Mouse (Mus musculus) CH12.LX (cell line): ENCODE measurements around the gene Pde4d.

Experiments
- CTCF ChIP-seq, 2 experiments: IDR thresholded peaks in 1 of 2; conservative IDR thresholded peaks in 1 of 2; 2 replicates each; pipeline ENCODE4 v1.5.1; 2011 to 2012; ENCODE audit warnings: low read depth in 2 of 2, low read length in 2 of 2, improper control_type of control experiment in 1 of 2, inconsistent platforms in 1 of 2, mild to moderate bottlenecking in 1 of 2, moderate library complexity in 1 of 2
- EP300 ChIP-seq: IDR thresholded peaks from 2 replicates; pipeline ENCODE4 v1.6.1; 2011; ENCODE audit warnings: low read length, improper control_type of control experiment
- HCFC1 ChIP-seq: IDR thresholded peaks from 2 replicates; pipeline ENCODE4 v1.6.1; 2012; ENCODE audit warnings: low read depth, mild to moderate bottlenecking, inconsistent platforms, low read length, improper control_type of control experiment
- POLR2AphosphoS2 ChIP-seq: IDR thresholded peaks from 2 replicates; pipeline ENCODE4 v1.6.1; 2011; ENCODE audit warnings: low read depth, low read length, improper control_type of control experiment
- ZNF384 ChIP-seq: IDR thresholded peaks from 2 replicates; pipeline ENCODE4 v1.6.1; 2012; ENCODE audit warnings: low read depth, low read length, improper control_type of control experiment, inconsistent platforms

DNA sequence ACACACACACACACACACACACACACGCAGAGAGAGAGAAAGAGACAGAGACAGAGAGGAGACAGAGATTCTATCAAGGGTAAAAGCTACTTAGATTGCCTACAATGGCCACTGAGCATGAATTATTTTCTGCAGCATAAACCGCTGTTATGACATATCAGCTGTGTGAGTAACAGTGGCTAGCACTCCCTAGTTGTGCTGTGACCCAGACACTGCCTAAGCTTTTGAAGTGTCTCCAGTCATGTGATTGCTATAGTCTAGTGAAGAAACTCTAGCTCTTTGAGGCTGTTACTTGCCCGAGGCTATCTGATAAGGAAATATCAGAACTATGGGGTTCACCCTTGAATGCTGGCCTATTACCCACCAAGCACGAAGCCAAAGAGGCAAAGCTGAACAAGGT, 1058.7 kb downstream of the Pde4d start:
- TF ChIP-seq ZNF384 = no peak
- TF ChIP-seq HCFC1 = no peak
- no peak for TF ChIP-seq CTCF (conservative IDR thresholded peaks at IDR 0.05 in 1 of 2, IDR thresholded peaks at IDR 0.05 in 1 of 2; ENCODE audit: low read depth in 2 of 2, low read length in 2 of 2)
- no peak for TF ChIP-seq EP300
- no peak for TF ChIP-seq POLR2AphosphoS2
